27 mouse cellular contexts compared by ENCODE assay signal in genomic region chr10:59487351-59487750, GRCm38 (mm10). TPM values are rescaled to one million over a fixed set of nuclear protein-coding genes. Genes with fewer than 3 reads are reported as not detected.
"Had no signal": no experiment of that assay in that cellular context is flagged by ENCODE, and none has a peak within 500 bp of the region (broad histone marks: within the 10 kb centered on the region; RNA-seq: fewer than 3 reads in every experiment).

No protein-coding gene starts in this region.

- ATAC-seq: hindbrain, embryonic 16.5 days; inflammation-experienced regulatory T-cells, adult 6 months; intestine, embryonic 15.5 days; intestine, postnatal 0 days had no signal

- H3K36me3 ChIP-seq: intestine, embryonic 15.5 days had no signal

- H3K27ac ChIP-seq: gastrocnemius, adult 2 months; heart, adult 2 months; heart, embryonic 10.5 days; hindbrain, embryonic 10.5 days; hindbrain, embryonic 12.5 days; hindbrain, embryonic 14.5 days; intestine, embryonic 15.5 days; layer of hippocampus, adult 2 months; left cerebral cortex, adult 2 months; limb, embryonic 10.5 days; limb, embryonic 12.5 days; liver, embryonic 13.5 days had no signal

- H3K4me1 ChIP-seq: heart, embryonic 10.5 days; heart, embryonic 12.5 days; hindbrain, embryonic 10.5 days; hindbrain, embryonic 12.5 days; intestine, embryonic 15.5 days; liver, embryonic 13.5 days had no signal

- H3K4me2 ChIP-seq: heart, embryonic 12.5 days; hindbrain, embryonic 12.5 days; hindbrain, embryonic 14.5 days; intestine, embryonic 15.5 days; limb, embryonic 12.5 days; liver, embryonic 13.5 days had no signal

- H3K4me3 ChIP-seq: gastrocnemius, adult 2 months; heart, adult 2 months; heart, embryonic 10.5 days; heart, embryonic 12.5 days; hindbrain, embryonic 10.5 days; hindbrain, embryonic 12.5 days; intestine, embryonic 15.5 days; layer of hippocampus, adult 2 months; left cerebral cortex, adult 2 months; limb, embryonic 10.5 days; limb, embryonic 12.5 days; liver, embryonic 13.5 days had no signal

- DNase-seq: gastrocnemius, adult 2 months; gastrocnemius, postnatal 10 days; gastrocnemius, postnatal 25 days; heart, adult 2 months; heart, postnatal 10 days; heart, postnatal 4 days; kidney, adult 18-20 months; kidney, adult 8-10 months; kidney, postnatal 10 days; kidney, postnatal 25 days; kidney, postnatal 4 days; liver; liver, embryonic 13.5 days had no signal

- H3K9me3 ChIP-seq: intestine, embryonic 15.5 days; limb, embryonic 10.5 days had no signal

- H3K27me3 ChIP-seq: heart, embryonic 12.5 days; hindbrain, embryonic 12.5 days; intestine, embryonic 15.5 days; limb, embryonic 12.5 days; liver, embryonic 13.5 days had no signal

- H3K9ac ChIP-seq: heart, embryonic 12.5 days; hindbrain, embryonic 12.5 days; hindbrain, embryonic 14.5 days; intestine, embryonic 15.5 days; limb, embryonic 12.5 days; liver, embryonic 13.5 days had no signal

RNA-seq across cellular contexts. Expression of gene Oit3, which starts 45.8 kb away (rescaled TPM):
- total RNA-seq: heart, adult 2 months; heart, postnatal 25 days had no signal
- polyA plus RNA-seq: inflammation-experienced regulatory T-cells, adult 6 months had no signal
